Mouse (Mus musculus) limb, embryonic 10.5 days (tissue): ENCODE measurements around the gene Arhgef17. TPM values are rescaled to one million over a fixed set of nuclear protein-coding genes. Genes with fewer than 3 reads are reported as not detected.
"Not testable (repeated sequence)": the region's sequence is repeated elsewhere in the genome, so short reads cannot be mapped to it uniquely, and the experiment has no call there.

Experiments
- DNase-seq: peaks from one replicate; pipeline ENCODE4 v3.0.0-alpha.2; 2017; ENCODE audit warnings: low spot score
- H3K27ac ChIP-seq: fragments of 300-500 bp; sonication (generic); 2 replicates; pipeline ENCODE4 v1.5.1; 2016; ENCODE audit warnings: mild to moderate bottlenecking
- H3K27me3 ChIP-seq: fragments of 300-500 bp; sonication (generic); 2 replicates; pipeline ENCODE4 v1.6.1; 2016; ENCODE audit warnings: low read depth, mild to moderate bottlenecking; ENCODE audit not compliant: poor library complexity, severe bottlenecking
- H3K36me3 ChIP-seq: fragments of 300-500 bp; sonication (generic); 2 replicates; pipeline ENCODE4 v1.6.1; 2016; ENCODE audit warnings: mild to moderate bottlenecking, moderate library complexity
- H3K4me1 ChIP-seq: fragments of 300-500 bp; sonication (generic); 2 replicates; pipeline ENCODE4 v1.6.1; 2016
- H3K4me3 ChIP-seq: fragments of 300-500 bp; sonication (generic); 2 replicates; pipeline ENCODE4 v1.5.1; 2016; ENCODE audit warnings: mild to moderate bottlenecking, moderate library complexity
- H3K9me3 ChIP-seq: fragments of 300-500 bp; sonication (generic); replicated peaks from 2 replicates; pipeline ENCODE4 v1.6.1; 2016; ENCODE audit warnings: mild to moderate bottlenecking
- WGBS: fragments of 180-500 bp; shearing (Covaris S2); methylation state at CpG from one replicate; pipeline ENCODE4 v1.1.7; 2016; 5-methylcytosine and 5-hydroxymethylcytosine counted together
- polyA plus RNA-seq: library from polyadenylated mRNA; unstranded; fragments of >200 nt; fragmentation: Nextera tagmentation; extraction: Ambion mirVana; gene quantifications from 2 replicates; pipeline ENCODE4 v1.2.1, GENCODE M21; 2016

Arhgef17 gene
- polyA plus RNA-seq, 1 experiment from 2014 or later: 11.0 TPM

DNA sequence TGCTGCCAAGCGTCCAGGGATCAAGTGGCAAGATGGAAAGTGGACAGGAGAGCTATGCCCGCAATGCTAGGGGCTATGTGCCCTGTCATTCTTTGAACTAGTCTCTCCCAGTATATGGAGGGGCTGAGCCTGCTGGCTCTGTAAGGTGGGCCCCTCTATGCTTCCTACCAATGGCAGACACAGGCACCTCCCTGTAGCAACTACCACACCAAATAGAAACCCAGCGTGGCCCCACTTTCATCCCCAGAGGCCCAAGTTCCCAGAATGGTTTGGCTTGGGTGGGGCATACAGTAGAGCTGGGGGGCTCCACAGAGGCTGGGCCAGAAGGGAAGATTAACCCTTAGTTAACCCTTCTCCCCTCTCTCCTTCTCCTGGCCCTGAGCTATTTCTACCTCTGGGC lies 71.5 kb downstream of the Arhgef17 start:
- DNase-seq: no peak
- H3K27me3 ChIP-seq: no peaks in the 10 kb centered on the region
- H3K27ac ChIP-seq: peak overlapping the region; percentile 30; the same call in 1 of the 2 replicates
- WGBS: 85% methylated on average over 3 of the region's 3 CpGs
- peaks cover 70% of the 10 kb centered on the region for H3K4me1 ChIP-seq
- H3K36me3 ChIP-seq: peaks cover 6% of the 10 kb centered on the region; the same call in 1 of the 2 replicates
- no peak overlapping the region for H3K4me3 ChIP-seq
- H3K9me3 ChIP-seq: no peaks in the 10 kb centered on the region

DNA sequence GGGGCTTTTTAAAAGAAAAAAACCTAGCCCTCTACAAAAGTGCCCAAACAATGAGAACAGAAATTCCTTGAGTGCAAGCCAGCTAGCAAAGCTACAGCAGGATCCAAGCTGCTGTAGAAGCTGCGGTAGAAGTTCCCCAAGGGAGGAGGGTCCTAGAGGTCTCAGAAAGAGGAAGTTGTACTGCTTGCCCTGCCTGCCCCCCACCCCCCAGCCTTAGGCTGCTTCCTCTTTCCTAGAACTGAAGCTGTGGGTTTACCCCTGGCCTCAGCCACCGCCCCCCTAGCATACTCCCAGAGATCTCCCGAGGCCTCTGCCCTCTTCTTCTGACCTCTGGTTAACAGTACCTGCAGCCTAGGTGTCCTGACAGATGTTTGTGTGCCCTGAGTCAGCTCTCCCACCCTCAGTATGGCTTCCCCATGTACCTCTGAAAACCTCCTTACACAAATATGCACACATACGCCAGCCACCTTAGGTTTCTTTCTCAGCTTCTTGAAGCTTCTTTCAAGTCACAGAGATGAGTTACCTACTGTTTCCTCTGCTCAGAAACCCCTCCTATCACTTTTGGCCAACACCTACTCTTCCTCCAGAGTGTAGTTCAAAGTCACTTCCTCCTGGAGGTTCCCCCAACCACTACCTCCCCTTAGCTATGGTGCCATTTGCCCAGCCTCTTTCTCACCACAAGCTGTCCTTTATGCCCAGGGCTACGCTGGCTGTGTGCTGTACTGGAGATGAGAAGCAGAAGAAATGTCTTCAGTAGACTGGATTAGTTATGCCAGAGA lies 75.9 kb downstream of the Arhgef17 start:
- Histone ChIP-seq H3K4me3 (no peak overlapping the region), H3K4me1 (peaks cover 95% of the 10 kb centered on the region)
- 75% methylated on average over 5 of the region's 5 CpGs for WGBS

GRCm38 (mm10) chr7:100855300-100855699 lies 76.6 kb downstream of the Arhgef17 start:
- 47% methylated on average over 4 of the region's 4 CpGs for WGBS
- peaks cover 91% of the 10 kb centered on the region for H3K4me1 ChIP-seq

More for the DNA sequence above, 75.9 kb downstream of the Arhgef17 start:
- Histone ChIP-seq H3K36me3 (peaks cover 9% of the 10 kb centered on the region), H3K27ac (peak overlapping the region; percentile 64), H3K27me3 (no peaks in the 10 kb centered on the region), H3K9me3 (no peaks in the 10 kb centered on the region)
- no peak for DNase-seq

DNA sequence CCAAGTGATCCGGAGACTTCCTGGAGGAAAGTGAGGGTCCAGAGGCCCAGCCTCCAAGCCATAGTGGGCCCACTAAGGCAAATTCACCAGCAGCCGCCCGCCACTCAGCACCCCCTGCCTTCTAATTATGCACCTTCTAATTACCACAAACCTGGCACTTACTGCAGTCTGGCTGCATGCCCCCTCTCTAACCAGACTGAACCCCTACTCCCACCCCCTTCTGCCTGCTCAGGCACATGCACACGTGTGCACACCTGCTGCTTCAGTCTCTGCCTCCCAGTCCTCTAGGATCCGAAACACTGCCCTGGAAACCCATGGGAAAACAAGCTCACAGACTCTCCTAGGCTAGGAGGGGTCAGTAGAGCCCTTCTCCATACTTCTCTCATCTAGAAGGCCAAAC lies 77.0 kb downstream of the Arhgef17 start:
- Histone ChIP-seq H3K4me1 (peaks cover 87% of the 10 kb centered on the region), H3K36me3 (peaks cover 12% of the 10 kb centered on the region), H3K9me3 (no peaks in the 10 kb centered on the region), H3K27me3 (no peaks in the 10 kb centered on the region), H3K27ac (peak overlapping the region; percentile 64), H3K4me3 (no peak overlapping the region)
- DNase-seq: no peak
- WGBS: 64% methylated on average over 5 of the region's 5 CpGs

More at GRCm38 (mm10) chr7:100855300-100855699, 76.6 kb downstream of the Arhgef17 start:
- Histone ChIP-seq H3K9me3 (no peaks in the 10 kb centered on the region), H3K4me3 (no peak overlapping the region), H3K36me3 (peaks cover 8% of the 10 kb centered on the region; the same call in 1 of the 2 replicates), H3K27ac (peak overlapping the region; percentile 64), H3K27me3 (no peaks in the 10 kb centered on the region)
- no peak for DNase-seq

- Histone ChIP-seq H3K27me3 (no peaks in the 10 kb centered on the region), H3K36me3 (peaks cover 18% of the 10 kb centered on the region), H3K4me1 (peaks cover 81% of the 10 kb centered on the region), H3K4me3 (peak overlapping the region; percentile 9; the same call in 1 of the 2 replicates), H3K9me3 (no peaks in the 10 kb centered on the region), H3K27ac (peak overlapping the region; percentile 64)
- whole genome bisulfite sequencing: 36% methylated on average over 6 of the region's 6 CpGs
- DNase-seq: no peak
Measured at GRCm38 (mm10) chr7:100854137-100854814, 77.6 kb downstream of the Arhgef17 start.

DNA sequence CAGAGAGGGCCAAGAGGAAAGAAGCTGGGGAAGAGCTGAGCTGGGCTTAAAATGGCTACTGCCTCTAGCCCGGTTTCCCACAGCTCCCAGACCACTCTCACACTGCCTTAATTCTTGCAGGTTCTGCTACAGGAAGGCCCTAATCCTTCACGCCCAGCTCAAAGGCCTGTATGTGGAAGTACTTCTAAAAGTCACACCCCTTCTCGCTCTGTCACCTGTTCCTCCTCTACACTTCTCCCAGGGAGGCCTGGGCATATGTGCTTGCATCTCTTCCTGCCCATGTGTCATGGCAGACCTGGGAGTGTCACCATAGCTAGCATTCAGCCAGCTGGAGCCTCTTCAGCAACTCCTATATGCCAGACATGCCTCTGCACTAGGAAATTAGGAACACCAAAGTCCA lies 78.5 kb downstream of the Arhgef17 start:
- no peak for DNase-seq
- no peaks in the 10 kb centered on the region for H3K27me3 ChIP-seq
- peaks cover 23% of the 10 kb centered on the region for H3K36me3 ChIP-seq
- 65% methylated on average over 3 of the region's 3 CpGs for WGBS
- no peak overlapping the region for H3K4me3 ChIP-seq
- peaks cover 72% of the 10 kb centered on the region for H3K4me1 ChIP-seq
- peak overlapping the region; percentile 64; the same call in 1 of the 2 replicates for H3K27ac ChIP-seq
- H3K9me3 ChIP-seq: no peaks in the 10 kb centered on the region

DNA sequence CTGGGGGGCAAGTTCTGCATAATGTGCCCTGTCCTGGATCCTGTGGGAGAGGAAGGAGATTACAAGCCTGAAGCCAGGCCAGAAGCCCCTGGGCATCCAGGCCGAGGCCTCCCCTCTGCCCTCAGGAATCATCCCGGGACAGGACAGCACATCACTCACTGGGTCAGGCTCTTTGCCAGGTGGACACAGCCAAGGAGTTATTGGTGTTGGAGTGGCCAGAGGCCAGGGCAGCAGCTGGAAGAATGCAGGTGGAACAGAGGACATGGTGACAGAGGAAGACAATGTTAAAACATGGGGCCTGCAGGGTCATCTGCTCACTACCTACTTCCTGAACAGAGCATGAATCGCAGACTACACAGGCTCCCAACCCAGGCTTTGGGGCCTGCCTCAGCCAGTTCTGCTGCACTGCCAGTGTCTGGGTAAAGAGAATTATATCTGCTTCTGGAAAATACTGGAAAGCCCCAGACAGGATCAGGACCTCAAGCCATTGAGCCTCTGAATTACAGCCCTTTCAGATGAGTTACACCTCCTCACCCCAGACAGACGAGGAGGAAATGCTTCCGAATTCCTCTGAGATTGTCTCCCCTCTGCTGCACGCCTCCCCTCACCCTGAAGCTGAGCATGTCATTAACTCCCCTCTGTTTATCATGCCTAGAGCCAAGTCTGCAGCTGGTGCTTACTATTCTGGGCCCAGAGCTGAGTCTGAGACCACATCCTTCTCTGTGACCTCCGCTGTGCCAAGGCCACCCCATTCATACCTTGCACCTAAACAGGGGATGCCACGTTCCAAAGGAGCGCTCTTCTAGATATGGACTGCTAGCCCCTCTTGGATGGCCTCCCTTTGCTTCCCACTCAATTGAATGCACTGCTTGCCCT lies 80.2 kb downstream of the Arhgef17 start:
- Histone ChIP-seq H3K4me1 (peaks cover 66% of the 10 kb centered on the region), H3K9me3 (no peaks in the 10 kb centered on the region), H3K27me3 (no peaks in the 10 kb centered on the region), H3K36me3 (peaks cover 40% of the 10 kb centered on the region), H3K27ac (peak overlapping the region; percentile 27), H3K4me3 (no peak overlapping the region)
- 68% methylated on average over 9 of the region's 9 CpGs for WGBS
- DNase-seq: no peak

- Histone ChIP-seq H3K27me3 (no peaks in the 10 kb centered on the region), H3K36me3 (peaks cover 42% of the 10 kb centered on the region), H3K27ac (no peak overlapping the region), H3K4me1 (peaks cover 69% of the 10 kb centered on the region), H3K9me3 (no peaks in the 10 kb centered on the region), H3K4me3 (no peak overlapping the region)
- no peak for DNase-seq
- 87% methylated on average over 2 of the region's 2 CpGs for WGBS
Measured at GRCm38 (mm10) chr7:100849508-100849907, 82.4 kb downstream of the Arhgef17 start.

GRCm38 (mm10) chr7:100848744-100849143 lies 83.2 kb downstream of the Arhgef17 start:
- no peaks in the 10 kb centered on the region for H3K27me3 ChIP-seq
- peaks cover 64% of the 10 kb centered on the region for H3K4me1 ChIP-seq
- peak; percentile 60 for DNase-seq
- no peak overlapping the region for H3K4me3 ChIP-seq
- H3K27ac ChIP-seq: no peak overlapping the region
- WGBS: 32% methylated on average over 6 of the region's 6 CpGs
- H3K9me3 ChIP-seq: no peaks in the 10 kb centered on the region
- H3K36me3 ChIP-seq: peaks cover 44% of the 10 kb centered on the region

DNA sequence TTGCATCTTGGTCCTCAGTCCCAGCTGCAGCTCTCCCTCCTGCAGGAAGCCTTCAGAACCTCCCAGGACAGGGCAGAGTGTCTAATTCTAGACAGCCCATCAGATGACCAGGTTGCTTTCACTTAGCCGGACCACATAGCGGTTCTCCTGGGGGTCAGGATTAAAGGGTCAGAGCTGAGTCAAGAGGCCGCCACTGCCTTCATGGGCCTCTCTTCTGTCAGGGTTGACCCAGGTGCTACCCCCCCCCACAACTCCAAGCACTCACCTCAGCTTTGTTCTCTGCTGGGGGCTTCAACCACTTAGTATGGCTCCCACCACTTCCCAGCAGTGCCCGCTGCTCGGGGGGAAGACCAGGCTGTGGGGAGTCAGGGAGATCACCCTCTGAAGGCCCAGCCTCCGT lies 84.8 kb downstream of the Arhgef17 start:
- WGBS: 85% methylated on average over 6 of the region's 6 CpGs
- H3K4me1 ChIP-seq: peaks cover 48% of the 10 kb centered on the region
- DNase-seq: no peak
- H3K27ac ChIP-seq: 0 out of 2 replicates have a peak overlapping the region, but pooled peaks have one; percentile 54
- no peaks in the 10 kb centered on the region for H3K9me3 ChIP-seq
- peaks cover 55% of the 10 kb centered on the region for H3K36me3 ChIP-seq
- no peaks in the 10 kb centered on the region for H3K27me3 ChIP-seq
- H3K4me3 ChIP-seq: no peak overlapping the region

GRCm38 (mm10) chr7:100846033-100846432 lies 85.9 kb downstream of the Arhgef17 start:
- H3K4me3 ChIP-seq, H3K9me3 ChIP-seq, DNase-seq, H3K27me3 ChIP-seq: not testable (repeated sequence)
- 36% methylated on average over 7 of the region's 7 CpGs for WGBS
- Histone ChIP-seq H3K36me3 (peaks cover 59% of the 10 kb centered on the region), H3K27ac (peak overlapping the region; percentile 62; the same call in 1 of the 2 replicates), H3K4me1 (peaks cover 37% of the 10 kb centered on the region)

DNA sequence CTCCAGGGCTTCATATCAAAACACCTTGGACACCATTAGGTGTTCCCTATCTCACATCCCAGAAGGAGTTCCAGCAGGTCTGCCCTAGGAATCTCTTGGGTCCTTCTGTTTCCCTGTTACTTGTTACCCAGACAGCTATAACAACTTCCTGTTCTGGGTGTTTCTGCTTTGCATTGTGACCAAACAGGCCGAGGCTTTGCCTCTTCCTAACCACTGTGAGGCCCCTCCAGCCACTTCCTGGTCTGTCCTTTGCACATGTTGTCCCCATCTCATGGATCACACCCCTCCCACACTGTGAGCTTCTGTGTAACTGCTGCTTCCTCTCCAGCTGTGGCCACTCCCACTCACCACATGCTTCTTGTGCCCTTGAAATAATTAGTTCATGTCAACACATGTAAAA lies 86.5 kb downstream of the Arhgef17 start:
- 22% methylated on average over 1 of the region's 1 CpGs for WGBS
- H3K36me3 ChIP-seq: peaks cover 54% of the 10 kb centered on the region
- peak; percentile 55 for DNase-seq
- H3K4me1 ChIP-seq: peaks cover 33% of the 10 kb centered on the region
- H3K4me3 ChIP-seq: no peak overlapping the region
- no peaks in the 10 kb centered on the region for H3K27me3 ChIP-seq
- H3K27ac ChIP-seq: peak overlapping the region; percentile 56
- H3K9me3 ChIP-seq: no peaks in the 10 kb centered on the region
